17 mouse cellular contexts compared by ENCODE assay signal in the genomic region with DNA sequence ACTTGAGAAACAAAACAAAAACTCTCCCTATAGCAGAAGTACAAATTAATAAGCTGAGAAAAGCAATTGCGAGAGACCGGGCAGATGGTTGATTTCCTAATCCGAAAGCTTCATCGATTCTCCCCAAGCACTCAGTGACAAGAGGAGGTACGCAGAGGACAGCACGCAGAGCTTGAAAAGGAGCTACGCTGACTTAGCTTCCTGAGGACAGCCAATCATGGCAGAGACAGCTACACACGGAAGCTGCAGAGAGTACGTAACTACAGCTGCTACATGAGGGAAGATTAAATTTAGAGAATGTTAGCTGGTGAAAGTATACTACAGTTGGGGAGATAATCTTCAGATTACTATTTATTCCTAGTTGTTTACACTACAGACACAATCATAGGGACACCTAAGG. TPM values are rescaled to one million over a fixed set of nuclear protein-coding genes. Genes with fewer than 3 reads are reported as not detected.
DNase-seq lines count a peak whose midpoint lies in the region; ATAC-seq and TF ChIP-seq lines count a peak whose summit lies in the region.
"Had no signal": no experiment of that assay in that cellular context is flagged by ENCODE, and none has a peak within 500 bp of the region (broad histone marks: within the 10 kb centered on the region; RNA-seq: fewer than 3 reads in every experiment).

No protein-coding gene starts in this region.

- WGBS in forebrain, embryonic 15.5 days: 69% methylated on average over 9 of the region's 9 CpGs
- 87% methylated on average over 9 of the region's 9 CpGs for WGBS in forebrain, embryonic 12.5 days
- 48% methylated on average over 9 of the region's 9 CpGs for WGBS in heart, postnatal 0 days
- 80% methylated on average over 9 of the region's 9 CpGs for WGBS in midbrain, embryonic 12.5 days
- 69% methylated on average over 9 of the region's 9 CpGs for WGBS in midbrain, embryonic 14.5 days

- no peak for TF ChIP-seq EP300 in heart, postnatal 0 days (IDR thresholded peaks at IDR 0.05; ENCODE audit: low read depth)

- DNase-seq in heart, postnatal 0 days (ENCODE audit: low spot score): no peak
- no peak for DNase-seq in heart, postnatal 4 days
- DNase-seq in midbrain, embryonic 14.5 days: no peak
- DNase-seq in naive thymus-derived CD4-positive, alpha-beta T cell, adult 2 months (ENCODE audit: low read depth): peak; percentile 9
- no peak for DNase-seq in B cell, adult 2 months
- DNase-seq: adrenal gland, postnatal 36 days; cerebellum, adult 18-20 months; gastrocnemius, postnatal 10 days; kidney, postnatal 25 days; lung, adult 18-20 months; thymus, postnatal 25 days had no signal

- no peaks in the 10 kb centered on the region for H3K4me1 ChIP-seq in forebrain, embryonic 15.5 days
- 0 out of 2 replicates have a peak, but pooled peaks cover 3% of the 10 kb centered on the region for H3K4me1 ChIP-seq in forebrain, embryonic 12.5 days
- H3K4me1 ChIP-seq in heart, postnatal 0 days (ENCODE audit: control insufficient read depth, insufficient read depth): peaks cover 6% of the 10 kb centered on the region; the same call in 1 of the 2 replicates
- peaks cover 2% of the 10 kb centered on the region; the same call in 1 of the 2 replicates for H3K4me1 ChIP-seq in midbrain, embryonic 12.5 days
- no peaks in the 10 kb centered on the region for H3K4me1 ChIP-seq in midbrain, embryonic 14.5 days (ENCODE audit: control insufficient read depth, insufficient read depth, low read length)
- H3K4me1 ChIP-seq: neural tube, embryonic 13.5 days had no signal

- no peak overlapping the region for H3K4me3 ChIP-seq in forebrain, embryonic 15.5 days
- no peak overlapping the region for H3K4me3 ChIP-seq in forebrain, embryonic 12.5 days (replicated peaks)
- H3K4me3 ChIP-seq in heart, postnatal 0 days (ENCODE audit: low read depth, low read length): peak overlapping the region; percentile 21
- H3K4me3 ChIP-seq in midbrain, embryonic 12.5 days: no peak overlapping the region
- H3K4me3 ChIP-seq in midbrain, embryonic 14.5 days (replicated peaks; ENCODE audit: low read depth, low read length): no peak overlapping the region
- H3K4me3 ChIP-seq: left cerebral cortex, adult 2 months; neural tube, embryonic 13.5 days had no signal

- H3K9me3 ChIP-seq in forebrain, embryonic 15.5 days: 0 out of 2 replicates have a peak, but pooled peaks cover 8% of the 10 kb centered on the region
- peaks cover 23% of the 10 kb centered on the region for H3K9me3 ChIP-seq in forebrain, embryonic 12.5 days
- H3K9me3 ChIP-seq in heart, postnatal 0 days (replicated peaks; ENCODE audit: control insufficient read depth, low read length): no peaks in the 10 kb centered on the region
- H3K9me3 ChIP-seq in midbrain, embryonic 12.5 days: peaks cover 22% of the 10 kb centered on the region
- peaks cover 19% of the 10 kb centered on the region for H3K9me3 ChIP-seq in midbrain, embryonic 14.5 days (ENCODE audit: control insufficient read depth, low read length)

- peaks cover 13% of the 10 kb centered on the region for H3K36me3 ChIP-seq in forebrain, embryonic 15.5 days
- H3K36me3 ChIP-seq in forebrain, embryonic 12.5 days (replicated peaks): peaks cover 23% of the 10 kb centered on the region; the same call in 1 of the 2 replicates
- no peaks in the 10 kb centered on the region for H3K36me3 ChIP-seq in heart, postnatal 0 days (replicated peaks; ENCODE audit: control insufficient read depth, insufficient read depth, low read length)
- peaks cover 23% of the 10 kb centered on the region for H3K36me3 ChIP-seq in midbrain, embryonic 12.5 days
- no peaks in the 10 kb centered on the region; the same call in 1 of the 2 replicates for H3K36me3 ChIP-seq in midbrain, embryonic 14.5 days (ENCODE audit: control insufficient read depth, insufficient read depth, low read length)

- H3K4me2 ChIP-seq in forebrain, embryonic 15.5 days (replicated peaks): no peak overlapping the region
- H3K4me2 ChIP-seq in forebrain, embryonic 12.5 days: no peak overlapping the region
- H3K4me2 ChIP-seq in heart, postnatal 0 days (ENCODE audit: low read depth, low read length): peak overlapping the region; percentile 44
- H3K4me2 ChIP-seq in midbrain, embryonic 12.5 days (replicated peaks): no peak overlapping the region
- no peak overlapping the region for H3K4me2 ChIP-seq in midbrain, embryonic 14.5 days (ENCODE audit: low read length)
- H3K4me2 ChIP-seq: midbrain, embryonic 11.5 days; neural tube, embryonic 13.5 days had no signal

- TF ChIP-seq CTCF in heart, postnatal 0 days (IDR thresholded peaks at IDR 0.05; ENCODE audit: low read depth): no peak

- peak overlapping the region; percentile 14; the same call in 1 of the 2 replicates for H3K27ac ChIP-seq in forebrain, embryonic 15.5 days (replicated peaks)
- no peak overlapping the region for H3K27ac ChIP-seq in forebrain, embryonic 12.5 days
- H3K27ac ChIP-seq in heart, postnatal 0 days (ENCODE audit: low read depth): no peak overlapping the region
- 0 out of 2 replicates have a peak overlapping the region, but pooled peaks have one; percentile 25 for H3K27ac ChIP-seq in midbrain, embryonic 12.5 days (replicated peaks)
- H3K27ac ChIP-seq in midbrain, embryonic 14.5 days (replicated peaks; ENCODE audit: low read depth, low read length): no peak overlapping the region
- H3K27ac ChIP-seq: left cerebral cortex, adult 2 months; neural tube, embryonic 13.5 days had no signal

- no peak overlapping the region for H3K9ac ChIP-seq in forebrain, embryonic 15.5 days (replicated peaks)
- H3K9ac ChIP-seq in forebrain, embryonic 12.5 days: no peak overlapping the region
- H3K9ac ChIP-seq in heart, postnatal 0 days (replicated peaks; ENCODE audit: low read depth, low read length): no peak overlapping the region
- H3K9ac ChIP-seq in midbrain, embryonic 12.5 days (replicated peaks): no peak overlapping the region
- no peak overlapping the region for H3K9ac ChIP-seq in midbrain, embryonic 14.5 days (replicated peaks; ENCODE audit: low read length)
- H3K9ac ChIP-seq: neural tube, embryonic 13.5 days had no signal

- no peak for ATAC-seq in forebrain, embryonic 15.5 days (replicated peaks)
- ATAC-seq in forebrain, embryonic 12.5 days (ENCODE audit: low FRiP score): no peak
- ATAC-seq in heart, postnatal 0 days (ENCODE audit: insufficient read depth, low read depth): no peak
- ATAC-seq in midbrain, embryonic 12.5 days (ENCODE audit: low FRiP score, low read depth): no peak
- ATAC-seq in midbrain, embryonic 14.5 days (ENCODE audit: low FRiP score, low TSS enrichment): no peak

- H3K27me3 ChIP-seq in forebrain, embryonic 15.5 days: no peaks in the 10 kb centered on the region
- no peaks in the 10 kb centered on the region for H3K27me3 ChIP-seq in forebrain, embryonic 12.5 days
- H3K27me3 ChIP-seq in heart, postnatal 0 days (ENCODE audit: control insufficient read depth, insufficient read depth, low read length): no peaks in the 10 kb centered on the region
- H3K27me3 ChIP-seq in midbrain, embryonic 12.5 days: no peaks in the 10 kb centered on the region
- H3K27me3 ChIP-seq in midbrain, embryonic 14.5 days (ENCODE audit: control insufficient read depth, insufficient read depth, low read length): no peaks in the 10 kb centered on the region
- H3K27me3 ChIP-seq: neural tube, embryonic 13.5 days had no signal

RNA-seq across cellular contexts. Expression of a gene that starts 40.6 kb away (rescaled TPM):
- 14.6 and 14.7 TPM in 2 replicates for polyA plus RNA-seq in forebrain, embryonic 15.5 days (2015; fragmentation: Nextera tagmentation; extraction: Ambion mirVana)
- 8.2 and 8.4 TPM in 2 replicates for polyA plus RNA-seq in forebrain, embryonic 12.5 days (2016; fragmentation: Nextera tagmentation; extraction: Ambion mirVana)
- 10.5 and 15.2 TPM in 2 replicates for total RNA-seq in heart, postnatal 0 days (2014; rRNA removed; ENCODE audit: low replicate concordance)
- 1.0 and 1.2 TPM in 2 replicates for polyA plus RNA-seq in heart, postnatal 0 days (2015; fragmentation: Nextera tagmentation; extraction: Ambion mirVana)
- 10 to 100 TPM; 13.6 to 17.1 TPM for total RNA-seq in heart, postnatal 4 days (2021)
- polyA plus RNA-seq in midbrain, embryonic 12.5 days (2016; fragmentation: Nextera tagmentation; extraction: Ambion mirVana): 7.4 and 7.9 TPM in 2 replicates
- polyA plus RNA-seq in midbrain, embryonic 14.5 days (2014; fragmentation: Nextera tagmentation; extraction: Ambion mirVana): 14.6 and 20.9 TPM in 2 replicates

Comparison
In these comparisons a context has a peak if more than half of its experiments do, and no peak if none do; other contexts are left out.
1. H3K27ac ChIP-seq: peak in forebrain, embryonic 15.5 days (single experiment) and midbrain, embryonic 12.5 days (single experiment); none in forebrain, embryonic 12.5 days (single experiment), heart, postnatal 0 days (single experiment) and midbrain, embryonic 14.5 days (single experiment).